Mouse (Mus musculus) midbrain, embryonic 13.5 days (tissue): Measurements from ENCODE around the gene Chac1. TPM values are rescaled to one million over a fixed set of nuclear protein-coding genes. Genes with fewer than 3 reads are reported as not detected.

Experiments
- ATAC-seq: fragments of 200-750 bp; cut with Nextera tagmentation; 2 replicates; pipeline ENCODE4 v1.8.0; 2017; ENCODE audit warnings: mild to moderate bottlenecking, moderate TSS enrichment, moderate library complexity
- H3K27ac ChIP-seq: fragments of 300-500 bp; sonication (generic); 2 replicates; pipeline ENCODE4 v1.5.1; 2015; ENCODE audit warnings: inconsistent platforms, mild to moderate bottlenecking, moderate library complexity
- H3K27me3 ChIP-seq: fragments of 300-500 bp; sonication (generic); 2 replicates; pipeline ENCODE4 v1.6.1; 2015; ENCODE audit warnings: mild to moderate bottlenecking, inconsistent platforms
- H3K36me3 ChIP-seq: fragments of 300-500 bp; sonication (generic); 2 replicates; pipeline ENCODE4 v1.6.1; 2015; ENCODE audit warnings: mild to moderate bottlenecking, inconsistent platforms
- H3K4me1 ChIP-seq: fragments of 300-500 bp; sonication (generic); replicated peaks from 2 replicates; pipeline ENCODE4 v1.6.1; 2015; ENCODE audit warnings: inconsistent platforms
- H3K4me2 ChIP-seq: fragments of 300-500 bp; sonication (generic); replicated peaks from 2 replicates; pipeline ENCODE4 v1.6.1; 2015; ENCODE audit warnings: moderate library complexity, mild to moderate bottlenecking, inconsistent platforms
- H3K4me3 ChIP-seq: fragments of 300-500 bp; sonication (generic); replicated peaks from 2 replicates; pipeline ENCODE4 v1.5.1; 2015; ENCODE audit warnings: mild to moderate bottlenecking, inconsistent platforms
- H3K9ac ChIP-seq: fragments of 300-500 bp; sonication (generic); replicated peaks from 2 replicates; pipeline ENCODE4 v1.6.1; 2015; ENCODE audit warnings: mild to moderate bottlenecking, inconsistent platforms
- H3K9me3 ChIP-seq: fragments of 300-500 bp; sonication (generic); 2 replicates; pipeline ENCODE4 v1.6.1; 2016; ENCODE audit warnings: mild to moderate bottlenecking, inconsistent platforms
- WGBS: fragments of 180-500 bp; shearing (Covaris S2); methylation state at CpG from one replicate; pipeline ENCODE4 v1.1.7; 2015; 5-methylcytosine and 5-hydroxymethylcytosine counted together
- polyA plus RNA-seq: library from polyadenylated mRNA; unstranded; fragments of >200 nt; fragmentation: Nextera tagmentation; extraction: Ambion mirVana; gene quantifications from 2 replicates; pipeline ENCODE4 v1.2.1, GENCODE M21; 2015

Gene Chac1
- 4.0 and 4.3 TPM in 2 replicates for polyA plus RNA-seq

DNA sequence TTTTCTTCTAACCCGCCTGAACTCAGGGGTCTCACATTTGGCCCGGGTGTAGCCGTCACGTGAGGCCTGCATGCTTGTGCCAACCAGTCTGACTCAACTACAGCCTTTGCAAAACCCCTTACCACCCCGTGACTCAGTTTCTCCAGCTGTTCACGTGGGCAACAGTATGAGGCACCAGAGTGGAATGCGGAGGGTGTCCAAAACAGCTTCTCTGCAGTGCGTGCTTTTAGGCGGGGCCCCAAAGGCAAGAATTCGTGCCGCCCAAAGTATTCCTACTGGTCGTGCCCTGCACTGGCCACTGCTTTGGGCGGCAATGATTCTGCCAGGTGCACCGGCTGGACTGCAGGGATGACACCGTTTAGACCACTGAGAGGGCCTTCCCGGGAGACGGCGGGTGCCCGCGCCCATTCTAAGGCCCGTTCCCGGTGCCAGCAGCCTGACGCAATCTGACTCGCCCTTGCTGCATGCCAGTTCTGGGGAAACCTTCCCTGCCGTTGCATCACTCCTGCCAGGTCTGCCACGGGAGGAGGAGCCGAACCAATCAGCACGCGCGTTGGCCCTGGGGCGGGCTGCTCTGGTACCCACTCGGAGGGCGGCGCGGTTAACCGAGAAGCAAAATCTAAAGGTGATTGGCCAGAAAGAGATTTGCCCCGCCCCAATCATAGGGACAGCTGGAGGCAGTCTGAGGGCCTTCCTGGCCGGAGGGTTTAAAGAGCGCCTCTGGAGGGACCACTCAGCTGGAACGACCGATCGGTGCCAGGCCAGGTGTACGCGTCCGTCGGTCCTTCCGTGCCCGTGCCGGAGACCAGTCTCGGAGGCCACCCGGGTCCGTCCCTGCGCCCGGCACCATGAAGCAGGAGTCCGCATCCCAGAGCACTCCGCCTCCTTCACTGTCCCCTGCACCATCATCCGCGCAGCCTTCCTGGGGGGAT, at the start of gene Chac1:
Chac1 (plus strand) TSS at position 675 of the 932 bp plus-strand sequence.
- no peak within 1 kb of the TSS for H3K27ac ChIP-seq
- 5% methylated on average over 58 of the region's 58 CpGs for WGBS

DNA sequence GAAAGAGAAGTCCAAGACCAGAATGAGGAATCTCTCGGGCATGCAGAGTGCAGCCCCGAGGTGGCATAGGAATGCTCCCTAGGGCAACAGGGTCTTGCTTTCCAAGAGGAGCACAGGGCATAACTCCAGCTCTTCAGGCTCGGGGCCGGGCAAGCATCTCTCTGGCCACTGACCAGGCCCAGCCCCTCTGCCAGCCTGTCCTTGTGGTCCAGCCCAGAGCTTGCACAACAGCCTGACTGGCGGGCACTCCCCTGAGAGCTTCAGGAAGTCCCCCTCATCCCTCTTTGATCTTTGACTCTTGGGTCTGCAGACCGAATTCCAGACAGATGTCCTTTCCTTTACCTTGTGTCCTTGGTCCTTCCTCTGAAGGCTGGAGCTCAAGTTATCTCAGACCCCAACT, 48.2 kb upstream of the Chac1 start:
- 80% methylated on average over 6 of the region's 6 CpGs for WGBS
- H3K9ac ChIP-seq: no peak overlapping the region
- peaks cover 32% of the 10 kb centered on the region for H3K4me1 ChIP-seq
- peaks cover 22% of the 10 kb centered on the region for H3K36me3 ChIP-seq
- H3K27ac ChIP-seq: no peak overlapping the region
- no peaks in the 10 kb centered on the region for H3K9me3 ChIP-seq
- H3K4me2 ChIP-seq: no peak overlapping the region
- no peak for ATAC-seq
- H3K4me3 ChIP-seq: no peak overlapping the region
- H3K27me3 ChIP-seq: no peaks in the 10 kb centered on the region

More for the DNA sequence above, at the start of gene Chac1:
- peak within 1 kb of the TSS; percentile 78 for H3K4me2 ChIP-seq
- peak within 1 kb of the TSS; percentile 66 for H3K9ac ChIP-seq
- H3K4me1 ChIP-seq: peaks cover 9% of the 10 kb centered on the region
- peak; percentile 97 for ATAC-seq
- 0 out of 2 replicates have a peak, but pooled peaks cover 5% of the 10 kb centered on the region for H3K36me3 ChIP-seq
- no peaks in the 10 kb centered on the region for H3K9me3 ChIP-seq
- peak within 1 kb of the TSS; percentile 51 for H3K4me3 ChIP-seq
- peaks cover 34% of the 10 kb centered on the region for H3K27me3 ChIP-seq

DNA sequence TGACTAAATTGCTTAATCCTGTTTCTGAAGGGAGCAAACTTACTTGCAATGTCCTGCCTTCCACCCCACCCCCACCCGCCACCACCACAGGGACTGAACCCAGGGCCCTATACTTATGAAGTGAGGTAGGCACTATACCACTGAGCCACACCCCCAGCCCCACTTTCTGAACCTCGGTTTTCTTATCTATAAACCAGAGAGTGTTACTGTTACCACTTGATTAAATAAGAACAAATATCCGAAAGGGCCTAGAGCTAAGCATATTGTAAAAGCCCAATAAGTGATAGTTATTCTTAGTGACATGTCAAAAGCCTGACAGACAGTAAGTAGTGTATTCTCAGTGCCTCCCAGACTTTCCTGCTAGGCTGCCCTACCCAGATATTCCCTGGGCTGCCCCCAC, 46.6 kb upstream of the Chac1 start:
- WGBS: 60% methylated on average over 3 of the region's 3 CpGs

DNA sequence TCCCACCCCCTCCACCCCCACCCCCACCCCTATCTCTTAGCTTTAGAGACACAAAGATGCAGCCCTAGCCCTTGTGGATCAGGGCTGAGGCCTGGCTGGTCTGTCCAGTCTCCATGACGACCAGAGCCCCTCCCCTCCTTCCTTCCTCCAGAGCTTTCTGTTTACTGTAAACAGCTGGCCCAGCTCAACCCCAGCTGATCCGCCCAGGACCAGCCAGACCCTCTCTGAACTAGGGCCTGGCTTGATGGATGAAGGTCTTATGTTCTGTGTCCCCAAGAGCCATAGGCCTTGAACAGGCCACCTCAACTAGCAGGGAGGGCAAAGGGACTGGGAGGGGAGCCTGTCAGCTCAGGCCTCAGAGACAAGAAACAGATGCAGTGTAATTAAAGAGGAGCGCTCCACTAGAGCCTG, 46.2 kb upstream of the Chac1 start:
- Histone ChIP-seq H3K27ac (0 out of 2 replicates have a peak overlapping the region, but pooled peaks have one; percentile 35), H3K9ac (no peak overlapping the region), H3K4me2 (no peak overlapping the region), H3K27me3 (no peaks in the 10 kb centered on the region), H3K4me3 (no peak overlapping the region), H3K9me3 (no peaks in the 10 kb centered on the region), H3K4me1 (peaks cover 29% of the 10 kb centered on the region), H3K36me3 (peaks cover 6% of the 10 kb centered on the region; the same call in 1 of the 2 replicates)
- 27% methylated on average over 3 of the region's 3 CpGs for WGBS
- ATAC-seq: peak; percentile 61

More for the DNA sequence above, 46.6 kb upstream of the Chac1 start:
- no peaks in the 10 kb centered on the region for H3K9me3 ChIP-seq
- H3K4me1 ChIP-seq: peaks cover 32% of the 10 kb centered on the region
- H3K9ac ChIP-seq: no peak overlapping the region
- no peak overlapping the region for H3K27ac ChIP-seq
- no peak overlapping the region for H3K4me2 ChIP-seq
- ATAC-seq: no peak
- H3K36me3 ChIP-seq: peaks cover 7% of the 10 kb centered on the region
- H3K27me3 ChIP-seq: no peaks in the 10 kb centered on the region
- H3K4me3 ChIP-seq: no peak overlapping the region

DNA sequence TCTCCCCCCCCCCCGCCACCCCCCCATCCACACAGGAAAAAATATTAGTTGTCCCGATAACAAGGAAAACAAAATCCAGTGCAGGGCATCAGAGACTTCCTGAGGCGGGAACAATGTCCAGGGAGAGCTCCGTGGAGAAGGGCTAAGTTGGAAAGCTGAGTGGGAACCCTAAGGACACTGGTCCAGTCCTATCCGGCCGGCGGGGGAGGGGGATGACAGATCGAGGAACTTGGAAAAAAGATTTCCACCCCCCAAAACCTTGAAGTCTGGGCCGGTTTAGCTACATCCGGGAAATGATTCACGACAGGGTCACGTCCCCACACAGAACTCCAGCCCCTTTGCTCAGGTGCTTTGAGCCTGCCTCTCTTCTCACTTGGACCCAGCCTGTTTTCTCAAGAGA, 39.5 kb upstream of the Chac1 start:
- no peak overlapping the region for H3K9ac ChIP-seq
- WGBS: 59% methylated on average over 12 of the region's 12 CpGs
- H3K4me2 ChIP-seq: no peak overlapping the region

DNA sequence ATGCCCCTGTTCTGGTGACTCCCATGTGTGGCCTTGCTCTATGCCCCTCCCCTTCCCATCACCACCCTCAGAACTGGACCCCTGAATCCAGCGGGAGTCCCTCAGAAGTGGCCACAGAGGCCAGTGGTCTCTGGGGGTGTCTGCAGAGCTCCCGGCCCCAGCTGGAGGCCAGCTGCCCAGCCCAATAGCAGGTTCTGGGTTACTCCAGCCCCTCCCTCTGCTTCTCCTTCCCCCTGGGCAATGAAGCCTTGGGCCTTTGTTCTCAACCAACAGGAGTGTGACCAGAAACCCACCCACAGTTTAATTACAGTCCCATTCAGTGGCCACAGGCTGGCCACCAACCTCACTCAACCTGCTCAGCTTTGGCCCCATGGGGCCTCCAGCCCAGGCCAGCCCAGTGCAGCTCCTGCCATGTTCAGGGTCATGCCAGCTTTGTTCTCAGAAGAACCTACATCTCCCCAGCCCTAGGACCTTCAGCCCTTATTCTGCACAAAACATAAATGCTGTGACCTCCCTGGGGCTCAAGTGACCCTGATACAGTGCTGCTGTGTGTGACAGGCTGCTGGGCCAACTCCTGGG, 38.6 kb upstream of the Chac1 start:
- H3K4me1 ChIP-seq: peaks cover 18% of the 10 kb centered on the region
- peaks cover 69% of the 10 kb centered on the region for H3K27me3 ChIP-seq
- H3K9ac ChIP-seq: no peak overlapping the region
- 0 out of 2 replicates have a peak, but pooled peaks have one; percentile 12 for ATAC-seq
- 38% methylated on average over 2 of the region's 2 CpGs for WGBS
- no peak overlapping the region for H3K4me2 ChIP-seq
- H3K36me3 ChIP-seq: no peaks in the 10 kb centered on the region
- no peak overlapping the region for H3K27ac ChIP-seq
- H3K4me3 ChIP-seq: no peak overlapping the region
- H3K9me3 ChIP-seq: 0 out of 2 replicates have a peak, but pooled peaks cover 3% of the 10 kb centered on the region

More for the DNA sequence above, 39.5 kb upstream of the Chac1 start:
- no peak for ATAC-seq
- Histone ChIP-seq H3K4me3 (no peak overlapping the region), H3K36me3 (no peaks in the 10 kb centered on the region), H3K27ac (no peak overlapping the region), H3K27me3 (peaks cover 59% of the 10 kb centered on the region), H3K9me3 (0 out of 2 replicates have a peak, but pooled peaks cover 3% of the 10 kb centered on the region), H3K4me1 (peaks cover 18% of the 10 kb centered on the region)

DNA sequence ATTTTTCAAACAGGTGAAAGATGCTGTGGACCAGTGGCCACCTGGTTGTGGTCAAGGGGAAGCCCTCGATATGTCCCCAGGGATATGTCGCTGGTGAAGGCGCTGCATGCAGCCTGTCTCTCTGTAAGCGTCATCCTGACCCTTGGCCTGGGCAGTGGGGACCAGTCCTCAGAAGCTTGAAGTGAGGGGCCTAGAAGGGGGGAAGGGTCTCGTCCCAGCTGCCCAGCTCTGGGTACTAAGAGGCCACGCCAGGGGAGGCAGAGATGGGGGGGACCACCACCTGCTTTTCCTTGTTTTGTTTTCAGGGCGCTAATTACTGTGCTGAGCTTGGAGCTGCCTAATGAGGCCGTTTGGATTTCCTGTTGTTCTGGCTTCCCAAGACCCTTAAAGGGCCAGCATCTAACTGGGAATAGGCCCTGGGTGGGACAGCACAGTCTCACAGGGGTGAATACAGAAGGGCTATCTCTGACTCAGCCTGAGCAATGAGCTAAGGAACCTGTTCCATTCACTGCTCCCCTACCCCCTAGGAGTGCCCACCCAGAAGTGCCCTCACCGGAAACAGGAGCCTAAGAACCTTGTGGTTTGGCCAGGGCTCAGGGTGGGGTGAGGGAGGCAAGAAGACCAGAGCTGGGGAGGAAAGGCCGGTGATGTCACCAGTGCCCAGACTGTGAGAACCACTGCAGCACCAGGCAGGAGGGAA, 37.1 kb upstream of the Chac1 start:
- H3K27ac ChIP-seq: no peak overlapping the region
- no peak overlapping the region for H3K4me2 ChIP-seq
- no peaks in the 10 kb centered on the region for H3K36me3 ChIP-seq
- 25% methylated on average over 10 of the region's 10 CpGs for WGBS
- peaks cover 83% of the 10 kb centered on the region for H3K27me3 ChIP-seq
- peak; percentile 58; the same call in 1 of the 2 replicates for ATAC-seq
- 0 out of 2 replicates have a peak, but pooled peaks cover 3% of the 10 kb centered on the region for H3K9me3 ChIP-seq
- peaks cover 18% of the 10 kb centered on the region for H3K4me1 ChIP-seq
- H3K4me3 ChIP-seq: no peak overlapping the region
- H3K9ac ChIP-seq: no peak overlapping the region

DNA sequence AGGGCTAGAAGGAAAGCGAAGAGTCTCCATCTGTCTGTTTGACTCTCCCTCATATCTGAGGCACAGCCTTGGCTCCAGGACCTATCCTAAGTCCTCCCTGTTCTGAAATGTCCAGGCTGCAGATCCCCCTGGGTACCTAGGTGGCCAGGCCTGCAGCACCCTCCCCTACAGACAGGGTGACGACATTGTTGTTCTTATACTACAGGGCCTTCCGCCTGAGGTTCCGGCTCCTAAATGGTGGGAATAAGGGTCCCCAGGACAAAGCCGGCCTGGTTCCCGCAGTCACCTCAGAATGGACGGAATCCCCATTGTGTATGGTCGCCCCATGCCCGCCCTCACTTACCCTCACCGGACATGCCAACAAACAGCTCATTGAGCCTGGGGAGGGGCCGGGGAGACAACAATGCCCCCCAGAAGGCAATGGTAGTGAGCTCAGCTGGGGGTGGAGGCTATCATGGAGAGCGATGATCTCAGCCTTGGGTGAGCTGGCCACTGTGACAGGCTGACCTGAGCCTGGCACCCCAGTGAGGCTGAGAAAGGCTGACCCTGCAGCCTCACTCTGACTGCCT, 36.2 kb upstream of the Chac1 start:
- Histone ChIP-seq H3K9ac (no peak overlapping the region), H3K36me3 (no peaks in the 10 kb centered on the region), H3K4me3 (no peak overlapping the region), H3K27me3 (peaks cover 90% of the 10 kb centered on the region), H3K9me3 (0 out of 2 replicates have a peak, but pooled peaks cover 3% of the 10 kb centered on the region), H3K4me2 (no peak overlapping the region), H3K4me1 (peaks cover 18% of the 10 kb centered on the region), H3K27ac (no peak overlapping the region)
- ATAC-seq: no peak
- WGBS: 66% methylated on average over 12 of the region's 12 CpGs

DNA sequence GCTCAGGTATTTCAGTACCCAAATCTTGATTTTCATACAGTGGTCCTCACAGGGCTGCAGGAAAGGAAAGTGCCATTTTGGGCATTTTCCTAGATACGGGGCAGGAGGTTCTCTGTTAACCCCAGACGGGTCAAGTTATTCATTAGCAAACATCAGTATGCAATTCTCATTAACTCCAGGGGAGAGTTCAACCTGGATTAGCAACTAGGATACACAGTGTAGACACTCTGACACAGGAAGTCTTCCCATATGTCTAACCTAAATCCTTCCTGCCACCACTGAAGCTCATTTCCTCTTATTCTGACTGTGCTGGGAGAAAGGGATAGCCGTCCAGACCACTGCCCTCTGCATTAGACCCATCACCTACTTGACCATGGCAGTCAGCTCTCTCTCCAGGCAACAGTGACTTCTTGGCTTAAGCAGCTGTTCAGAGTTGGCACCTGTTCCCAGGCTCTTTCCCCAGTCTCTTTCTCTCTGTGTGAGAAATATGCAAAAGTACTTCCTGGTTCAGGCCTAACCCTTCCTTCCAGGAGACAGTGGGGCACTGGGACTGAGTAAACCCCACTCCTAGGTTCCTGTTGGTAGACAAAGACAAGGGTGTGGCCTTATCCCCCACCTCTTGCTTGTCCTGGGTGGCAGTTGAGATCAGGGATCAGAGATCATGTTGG, 32.9 kb upstream of the Chac1 start:
- Histone ChIP-seq H3K9ac (no peak overlapping the region), H3K4me2 (no peak overlapping the region), H3K27ac (no peak overlapping the region), H3K36me3 (no peaks in the 10 kb centered on the region), H3K4me3 (no peak overlapping the region), H3K9me3 (0 out of 2 replicates have a peak, but pooled peaks cover 3% of the 10 kb centered on the region), H3K4me1 (peaks cover 36% of the 10 kb centered on the region), H3K27me3 (peaks cover 97% of the 10 kb centered on the region)
- 69% methylated on average over 3 of the region's 3 CpGs for WGBS
- ATAC-seq: no peak

DNA sequence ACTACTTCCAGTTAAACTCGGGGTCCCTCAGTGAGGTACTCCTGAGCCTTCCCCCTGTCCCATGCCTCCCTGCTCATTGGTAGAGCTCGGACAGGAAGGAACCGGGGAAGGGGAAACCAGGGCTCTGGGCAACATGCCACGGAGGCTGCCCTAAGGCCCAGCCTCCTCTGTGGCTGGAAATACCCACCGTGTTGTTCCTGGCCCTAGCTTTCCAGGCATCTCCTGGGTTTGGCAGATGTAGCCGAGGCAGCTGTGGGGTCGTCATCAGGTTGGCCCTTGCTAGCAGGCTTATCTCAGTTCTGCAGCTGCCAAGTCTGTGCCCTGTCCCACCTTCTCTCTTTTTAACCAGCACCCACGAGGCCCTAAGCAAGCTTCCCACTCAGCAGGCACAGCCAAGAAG, 30.5 kb upstream of the Chac1 start:
- Histone ChIP-seq H3K27me3 (peaks cover 96% of the 10 kb centered on the region), H3K4me1 (peaks cover 47% of the 10 kb centered on the region), H3K36me3 (no peaks in the 10 kb centered on the region), H3K4me3 (no peak overlapping the region), H3K9ac (no peak overlapping the region), H3K9me3 (0 out of 2 replicates have a peak, but pooled peaks cover 3% of the 10 kb centered on the region), H3K27ac (no peak overlapping the region), H3K4me2 (no peak overlapping the region)
- 76% methylated on average over 8 of the region's 8 CpGs for WGBS
- ATAC-seq: no peak
